Mouse (Mus musculus) MEL (cell line): Measurements from ENCODE around the gene Fhl2. TPM values are rescaled to one million over a fixed set of nuclear protein-coding genes. Genes with fewer than 3 reads are reported as not detected.
A peak's percentile ranks its signal among the peaks of the same experiment; 100 is the strongest.

Experiments used
- DNase-seq: peaks from one replicate; pipeline ENCODE4 v3.0.0; 2011; ENCODE audit warnings: low read depth, low spot score
- H3K27ac ChIP-seq: 2 replicates; pipeline ENCODE4 v1.5.1; 2012; ENCODE audit warnings: low read depth, mild to moderate bottlenecking, control low read depth, low read length, moderate library complexity; ENCODE audit not compliant: control insufficient read depth
- H3K27me3 ChIP-seq, 2 experiments: fragments of 150-350 bp in 1 of 2; sonication (generic) in 1 of 2; 2 replicates each; pipeline ENCODE4 v1.6.1; 2012; ENCODE audit warnings: low read length in 2 of 2, mild to moderate bottlenecking in 2 of 2, improper control_type of control experiment in 1 of 2, moderate library complexity in 1 of 2; ENCODE audit not compliant: insufficient read depth in 2 of 2, control insufficient read depth in 1 of 2
- H3K36me3 ChIP-seq, 2 experiments: 2 replicates each; pipeline ENCODE4 v1.6.1; 2012 to 2014; ENCODE audit warnings: low read length in 2 of 2, improper control_type of control experiment in 1 of 2, inconsistent platforms in 1 of 2, mild to moderate bottlenecking in 1 of 2; ENCODE audit not compliant: insufficient read depth in 2 of 2, control insufficient read depth in 1 of 2
- H3K4me1 ChIP-seq, 2 experiments: fragments of 150-350 bp in 1 of 2; sonication (generic) in 1 of 2; 2 replicates each; pipeline ENCODE4 v1.6.1; 2012; ENCODE audit warnings: low read length in 2 of 2, improper control_type of control experiment in 1 of 2, mild to moderate bottlenecking in 1 of 2; ENCODE audit not compliant: insufficient read depth in 2 of 2, control insufficient read depth in 1 of 2
- H3K4me3 ChIP-seq, 2 experiments: fragments of 150-350 bp in 1 of 2; sonication (generic) in 1 of 2; 2 replicates each; pipeline ENCODE4 v1.5.1; 2012; ENCODE audit warnings: low read depth in 2 of 2, low read length in 2 of 2, mild to moderate bottlenecking in 2 of 2, moderate library complexity in 2 of 2, control low read depth in 1 of 2, improper control_type of control experiment in 1 of 2; ENCODE audit not compliant: control insufficient read depth in 1 of 2, insufficient read depth in 1 of 2
- H3K79me2 ChIP-seq: 2 replicates; pipeline ENCODE4 v1.6.1; 2012; ENCODE audit warnings: mild to moderate bottlenecking, low read length, moderate library complexity; ENCODE audit not compliant: control insufficient read depth, poor library complexity, insufficient read depth
- H3K9ac ChIP-seq: 2 replicates; pipeline ENCODE4 v1.6.1; 2012; ENCODE audit warnings: low read depth, mild to moderate bottlenecking, control low read depth, low read length, moderate library complexity; ENCODE audit not compliant: control insufficient read depth, poor library complexity, severe bottlenecking
- H3K9me3 ChIP-seq: fragments of 150-350 bp; sonication (generic); replicated peaks from 2 replicates; pipeline ENCODE4 v1.6.1; 2012; ENCODE audit warnings: mild to moderate bottlenecking, low read length, improper control_type of control experiment, moderate library complexity; ENCODE audit not compliant: insufficient read depth
- BHLHE40 ChIP-seq: IDR thresholded peaks from 2 replicates; pipeline ENCODE4 v1.6.1; 2012; ENCODE audit warnings: low read depth, mild to moderate bottlenecking, inconsistent platforms, low read length, improper control_type of control experiment, borderline replicate concordance
- CHD1 ChIP-seq: IDR thresholded peaks from 2 replicates; pipeline ENCODE4 v1.6.1; 2012; ENCODE audit warnings: low read depth, mild to moderate bottlenecking, inconsistent platforms, low read length, improper control_type of control experiment
- CTCF ChIP-seq, 3 experiments: IDR thresholded peaks in 2 of 3; conservative IDR thresholded peaks in 1 of 3; 2 replicates each; pipeline ENCODE4 v1.5.1; 2011 to 2012; ENCODE audit warnings: low read length in 3 of 3, low read depth in 2 of 3, mild to moderate bottlenecking in 2 of 3, improper control_type of control experiment in 1 of 3, inconsistent platforms in 1 of 3, mixed read lengths in 1 of 3, moderate library complexity in 1 of 3; ENCODE audit not compliant: control insufficient read depth in 1 of 3, insufficient read depth in 1 of 3, poor library complexity in 1 of 3, severe bottlenecking in 1 of 3
- ELF1 ChIP-seq: IDR thresholded peaks from 2 replicates; pipeline ENCODE4 v1.6.1; 2014; ENCODE audit warnings: low read depth, mild to moderate bottlenecking, inconsistent platforms, low read length, improper control_type of control experiment, moderate library complexity
- EP300 ChIP-seq, 2 experiments: IDR thresholded peaks; 2 replicates each; pipeline ENCODE4 v1.6.1; 2011; ENCODE audit warnings: improper control_type of control experiment in 2 of 2, low read length in 2 of 2, low read depth in 1 of 2, mild to moderate bottlenecking in 1 of 2
- GATA1 ChIP-seq: IDR thresholded peaks from 2 replicates; pipeline ENCODE4 v1.6.1; 2011; ENCODE audit warnings: low read depth, low read length, improper control_type of control experiment
- HCFC1 ChIP-seq: IDR thresholded peaks from 2 replicates; pipeline ENCODE4 v1.6.1; 2012; ENCODE audit warnings: low read depth, mild to moderate bottlenecking, inconsistent platforms, low read length, improper control_type of control experiment, moderate library complexity
- JUND ChIP-seq: IDR thresholded peaks from 2 replicates; pipeline ENCODE4 v1.6.1; 2011; ENCODE audit warnings: low read depth, mild to moderate bottlenecking, improper control_type of control experiment, low read length
- MAZ ChIP-seq: IDR thresholded peaks from 2 replicates; pipeline ENCODE4 v1.6.1; 2012; ENCODE audit warnings: low read depth, mild to moderate bottlenecking, inconsistent platforms, low read length, improper control_type of control experiment
- NRF1 ChIP-seq: IDR thresholded peaks from 2 replicates; pipeline ENCODE4 v1.6.1; 2014; ENCODE audit warnings: low read depth, mild to moderate bottlenecking, inconsistent platforms, low read length, improper control_type of control experiment, moderate library complexity; ENCODE audit not compliant: poor library complexity, insufficient read depth, severe bottlenecking
- POLR2A ChIP-seq, 2 experiments: IDR thresholded peaks; 2 replicates each; pipeline ENCODE4 v1.6.1; 2011 to 2012; ENCODE audit warnings: low read length in 2 of 2, mild to moderate bottlenecking in 2 of 2, control low read depth in 1 of 2, improper control_type of control experiment in 1 of 2, low read depth in 1 of 2, moderate library complexity in 1 of 2; ENCODE audit not compliant: control insufficient read depth in 1 of 2, insufficient read depth in 1 of 2, poor library complexity in 1 of 2
- RAD21 ChIP-seq: IDR thresholded peaks from 2 replicates; pipeline ENCODE4 v1.6.1; 2011; ENCODE audit warnings: mild to moderate bottlenecking, low read depth, low read length, improper control_type of control experiment
- RCOR1 ChIP-seq: IDR thresholded peaks from 2 replicates; pipeline ENCODE4 v1.6.1; 2012; ENCODE audit warnings: low read depth, mild to moderate bottlenecking, inconsistent platforms, low read length, improper control_type of control experiment
- SIN3A ChIP-seq: IDR thresholded peaks from 2 replicates; pipeline ENCODE4 v1.6.1; 2012; ENCODE audit warnings: low read length, improper control_type of control experiment, inconsistent platforms
- SMC3 ChIP-seq: IDR thresholded peaks from 2 replicates; pipeline ENCODE4 v1.6.1; 2011; ENCODE audit warnings: low read depth, low read length, improper control_type of control experiment
- TBP ChIP-seq: IDR thresholded peaks from 2 replicates; pipeline ENCODE4 v1.8.0; 2011; ENCODE audit warnings: low read depth, low read length, improper control_type of control experiment
- TCF12 ChIP-seq: IDR thresholded peaks from 2 replicates; pipeline ENCODE4 v1.6.1; 2014; ENCODE audit warnings: low read depth, mild to moderate bottlenecking, inconsistent platforms, low read length, improper control_type of control experiment, moderate library complexity
- USF1 ChIP-seq: IDR thresholded peaks from 2 replicates; pipeline ENCODE4 v1.6.1; 2014; ENCODE audit warnings: low read depth, mild to moderate bottlenecking, inconsistent platforms, low read length, improper control_type of control experiment, moderate library complexity
- ZKSCAN1 ChIP-seq: IDR thresholded peaks from 2 replicates; pipeline ENCODE4 v1.6.1; 2012; ENCODE audit warnings: low read depth, mild to moderate bottlenecking, inconsistent platforms, low read length, improper control_type of control experiment, moderate library complexity
- polyA plus RNA-seq, 2 experiments: library from polyadenylated mRNA; stranded (reverse) in 1 of 2; unstranded in 1 of 2; fragments of >175 nt in 1 of 2; fragments of >200 nt in 1 of 2; gene quantifications; 2 replicates each; pipeline versions ENCODE4 v1.2.1 to v1.2.4; 2012; ENCODE audit warnings: low replicate concordance in 2 of 2, low read depth in 1 of 2; ENCODE audit not compliant: insufficient read length in 2 of 2, insufficient read depth in 1 of 2, missing spikeins in 1 of 2
- total RNA-seq: library from RNA; depleted of rRNA; stranded (reverse); fragments of 300-350 nt; gene quantifications from 2 replicates; pipeline ENCODE4 v1.2.3, GENCODE M21; 2012

Fhl2 gene
- total and polyA plus RNA-seq, 3 experiments: not detected

- H3K36me3 ChIP-seq: peaks cover 5 to 24% of the 10 kb centered on the region in 2 experiments; a peak in 3 of 4 replicates
- no peak overlapping the region for H3K4me3 ChIP-seq
- no peaks in the 10 kb centered on the region for H3K27me3 ChIP-seq
- H3K9ac ChIP-seq: no peak overlapping the region
- peaks cover 0 to 3% of the 10 kb centered on the region in 2 experiments; a peak in 2 of 4 replicates for H3K4me1 ChIP-seq
- TF ChIP-seq USF1 (no peak), BHLHE40 (no peak), ELF1 (no peak), SIN3A (no peak), RCOR1 (no peak), POLR2A (IDR thresholded peaks at IDR 0.05; ENCODE audit: control insufficient read depth in 1 of 2, insufficient read depth in 1 of 2, low read depth in 1 of 2, low read length in 2 of 2, poor library complexity in 1 of 2) (no peak), CHD1 (no peak), TBP (no peak), JUND (no peak), NRF1 (no peak), HCFC1 (no peak), MAZ (no peak), ZKSCAN1 (no peak), GATA1 (no peak), EP300 (IDR thresholded peaks at IDR 0.05; ENCODE audit: low read depth in 1 of 2, low read length in 2 of 2) (no peak)
- H3K9me3 ChIP-seq: no peaks in the 10 kb centered on the region
- no peak overlapping the region for H3K27ac ChIP-seq
- no peaks in the 10 kb centered on the region for H3K79me2 ChIP-seq
- no peak for DNase-seq
Measured at GRCm38 (mm10) chr1:43117435-43117834, 79.3 kb downstream of the Fhl2 start.

DNA sequence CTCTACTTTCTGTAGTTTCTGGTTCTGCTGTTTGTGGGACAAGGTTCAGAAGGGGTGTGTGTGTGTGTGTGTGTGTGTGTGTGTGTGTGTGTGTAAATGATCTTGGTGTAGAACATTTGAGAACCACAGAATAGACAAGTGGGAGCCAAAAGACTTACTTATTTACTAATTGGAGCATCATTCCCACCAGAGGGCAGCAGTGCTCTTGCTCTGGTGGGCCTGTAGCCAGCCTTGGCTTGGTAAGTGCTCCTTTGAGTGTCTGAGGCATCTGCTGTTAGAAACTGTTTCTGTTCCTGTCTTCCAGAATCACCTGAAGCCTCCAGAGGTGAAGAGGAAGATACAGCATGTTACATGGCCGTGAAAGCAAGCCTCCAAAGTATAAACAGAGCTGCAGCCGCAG, 83.9 kb downstream of the Fhl2 start:
- no peak overlapping the region for H3K9ac ChIP-seq
- no peaks in the 10 kb centered on the region for H3K9me3 ChIP-seq
- TF ChIP-seq TCF12: no peak
- peak; percentile 49 for TF ChIP-seq SMC3
- no peak for TF ChIP-seq POLR2A (IDR thresholded peaks at IDR 0.05; ENCODE audit: control insufficient read depth in 1 of 2, insufficient read depth in 1 of 2, low read depth in 1 of 2, low read length in 2 of 2, poor library complexity in 1 of 2)
- peak; percentile 35 to 59 (median 56); a peak in 5 of 6 replicates for TF ChIP-seq CTCF (IDR thresholded peaks at IDR 0.05 in 2 of 3, conservative IDR thresholded peaks at IDR 0.05 in 1 of 3; ENCODE audit: control insufficient read depth in 1 of 3, insufficient read depth in 1 of 3, low read depth in 2 of 3, low read length in 3 of 3, poor library complexity in 1 of 3, severe bottlenecking in 1 of 3)
- peak; percentile 39 for TF ChIP-seq RAD21
- peak; percentile 71 for DNase-seq
- H3K79me2 ChIP-seq: no peaks in the 10 kb centered on the region
- no peak overlapping the region for H3K4me3 ChIP-seq
- no peak overlapping the region for H3K27ac ChIP-seq
- peaks cover 5 to 22% of the 10 kb centered on the region in 2 experiments; a peak in 3 of 4 replicates for H3K36me3 ChIP-seq
- no peaks in the 10 kb centered on the region for H3K27me3 ChIP-seq
- peaks cover 0 to 3% of the 10 kb centered on the region in 2 experiments; a peak in 2 of 4 replicates for H3K4me1 ChIP-seq
